Mouse (Mus musculus): ENCODE data around the gene Gm5269. TPM values are rescaled to one million over a fixed set of nuclear protein-coding genes. Genes with fewer than 3 reads are reported as not detected.

Gene Gm5269
- not detected in 4 replicates for total RNA-seq (2023)

DNA sequence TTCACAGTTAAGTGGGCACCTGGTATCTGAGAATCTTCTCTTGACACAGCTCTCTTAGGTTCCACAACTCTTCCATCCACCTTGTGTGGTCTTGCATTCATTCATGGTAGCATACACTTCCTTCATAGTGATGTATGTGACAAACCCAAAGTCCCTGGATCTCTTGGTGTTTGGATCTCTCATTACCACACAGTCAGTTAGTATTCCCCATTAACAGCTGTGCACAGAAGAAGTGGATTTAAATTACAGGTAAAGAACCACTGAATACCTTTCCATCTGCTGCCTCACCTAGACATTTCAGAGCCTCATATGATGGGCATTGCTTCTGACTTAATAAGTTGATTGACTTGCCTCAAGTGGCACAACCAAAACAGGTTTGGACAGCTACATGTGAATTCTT is at the start of gene Gm5269:
Gene Gm5269, minus strand, starts transcription at position 101 of the 400 bp plus-strand sequence.

DNA sequence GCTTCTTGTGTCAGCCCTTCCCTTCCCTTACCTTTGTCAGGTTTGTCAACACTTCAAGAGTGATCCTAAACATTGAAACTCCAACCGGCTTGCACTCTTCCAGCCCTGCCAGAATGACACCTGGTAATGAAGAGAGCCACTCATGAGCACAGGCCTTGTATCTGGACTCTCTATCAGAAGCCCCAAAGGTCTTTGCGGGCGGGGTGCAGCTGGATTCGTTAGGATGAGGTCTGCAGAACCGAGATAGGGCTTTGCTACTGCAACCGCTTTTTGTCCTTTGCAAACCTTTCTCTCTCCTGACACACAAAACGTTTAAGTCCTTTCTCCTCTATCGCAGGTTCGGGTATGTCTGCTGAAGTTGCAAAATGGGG is 36.3 kb upstream of the Gm5269 start, which contains the start of gene Slc40a1:
Gene Slc40a1, minus strand, starts transcription at position 131 of the 371 bp plus-strand sequence.

Other genes with a start within 250 kb of the Gm5269 start
- 52.0 to 58.9 TPM (median 54.4 TPM) in 4 replicates for gene Wdr75, start 95.1 kb downstream of the Gm5269 start, total RNA-seq (2023)
- 7.2 to 11.5 TPM (median 9.1 TPM) in 4 replicates for gene Slc40a1, start 36.2 kb upstream of the Gm5269 start, total RNA-seq (2023)
- 0.09 to 0.28 TPM (median 0.15 TPM) in 3 of 4 replicates, not detected in the other for gene Dnah7b, start 176.0 kb upstream of the Gm5269 start, total RNA-seq (2023)